Mouse (Mus musculus) heart, embryonic 14.5 days (tissue): Measurements from ENCODE around the gene Pan2. TPM values are rescaled to one million over a fixed set of nuclear protein-coding genes. Genes with fewer than 3 reads are reported as not detected.
"Not testable (repeated sequence)": the region's sequence is repeated elsewhere in the genome, so short reads cannot be mapped to it uniquely, and the experiment has no call there.

ENCODE experiments used
- ATAC-seq: fragments of 200-750 bp; cut with Nextera tagmentation; 2 replicates; pipeline ENCODE4 v1.8.0; 2017; ENCODE audit warnings: low read depth, moderate TSS enrichment; ENCODE audit not compliant: insufficient number of reproducible peaks, insufficient read depth, low FRiP score
- H3K27ac ChIP-seq, 2 experiments: fragments of 200-500 bp in 1 of 2; fragments of 300-500 bp in 1 of 2; sonication (generic) in 1 of 2; replicated peaks in 1 of 2; 2 replicates each; pipeline ENCODE4 v1.5.1; 2012 to 2014; ENCODE audit warnings: low read depth in 2 of 2, low read length in 2 of 2, control low read depth in 1 of 2, mild to moderate bottlenecking in 1 of 2, mixed read lengths in 1 of 2; ENCODE audit not compliant: control insufficient read depth in 1 of 2, insufficient read depth in 1 of 2
- H3K27me3 ChIP-seq: fragments of 300-500 bp; sonication (generic); 2 replicates; pipeline ENCODE4 v1.6.1; 2014; ENCODE audit warnings: mild to moderate bottlenecking, low read length, control low read depth; ENCODE audit not compliant: control insufficient read depth, insufficient read depth
- H3K36me3 ChIP-seq: fragments of 300-500 bp; sonication (generic); 2 replicates; pipeline ENCODE4 v1.6.1; 2014; ENCODE audit warnings: mild to moderate bottlenecking, control low read depth, low read length, mixed read lengths; ENCODE audit not compliant: control insufficient read depth, insufficient read depth
- H3K4me1 ChIP-seq, 2 experiments: fragments of 200-500 bp in 1 of 2; fragments of 300-500 bp in 1 of 2; sonication (generic) in 1 of 2; 2 replicates each; pipeline ENCODE4 v1.6.1; 2012 to 2014; ENCODE audit warnings: low read length in 2 of 2, control low read depth in 1 of 2, mixed read lengths in 1 of 2; ENCODE audit not compliant: control insufficient read depth in 2 of 2, insufficient read depth in 2 of 2
- H3K4me2 ChIP-seq: fragments of 300-500 bp; sonication (generic); 2 replicates; pipeline ENCODE4 v1.6.1; 2014; ENCODE audit warnings: mild to moderate bottlenecking, low read length
- H3K4me3 ChIP-seq, 2 experiments: fragments of 200-500 bp in 1 of 2; fragments of 300-500 bp in 1 of 2; sonication (generic) in 1 of 2; 2 replicates each; pipeline ENCODE4 v1.5.1; 2012 to 2014; ENCODE audit warnings: low read length in 2 of 2, mild to moderate bottlenecking in 2 of 2, control low read depth in 1 of 2, low read depth in 1 of 2, moderate library complexity in 1 of 2; ENCODE audit not compliant: control insufficient read depth in 1 of 2, insufficient read depth in 1 of 2
- H3K9ac ChIP-seq: fragments of 300-500 bp; sonication (generic); 2 replicates; pipeline ENCODE4 v1.6.1; 2014; ENCODE audit warnings: mild to moderate bottlenecking, low read length
- H3K9me3 ChIP-seq: fragments of 300-500 bp; sonication (generic); 2 replicates; pipeline ENCODE4 v1.6.1; 2016; ENCODE audit warnings: low read length, control low read depth; ENCODE audit not compliant: control insufficient read depth
- WGBS: fragments of 180-500 bp; shearing (Covaris S2); extraction: QIAGEN DNeasy Blood & Tissue Kit; methylation state at CpG from one replicate; pipeline ENCODE4 v1.1.7; 2014; 5-methylcytosine and 5-hydroxymethylcytosine counted together
- polyA plus RNA-seq: library from polyadenylated mRNA; unstranded; fragments of >200 nt; fragmentation: Nextera tagmentation; extraction: Ambion mirVana; gene quantifications from 2 replicates; pipeline ENCODE4 v1.2.1, GENCODE M21; 2014

Pan2 gene
- polyA plus RNA-seq, 1 experiment from 2014 or later: 28.8 TPM

GRCm38 (mm10) chr10:128290594-128290993 is 12.5 kb upstream of the Pan2 start:
- not testable (repeated sequence) for H3K9ac ChIP-seq, H3K4me3 ChIP-seq, H3K27ac ChIP-seq, H3K27me3 ChIP-seq, H3K4me1 ChIP-seq, H3K4me2 ChIP-seq, ATAC-seq, H3K9me3 ChIP-seq
- peaks cover 54% of the 10 kb centered on the region for H3K36me3 ChIP-seq
- WGBS: 62% methylated on average over 1 of the region's 1 CpGs

GRCm38 (mm10) chr10:128296370-128297090 is 6.6 kb upstream of the Pan2 start:
- H3K9me3 ChIP-seq: no peaks in the 10 kb centered on the region
- H3K36me3 ChIP-seq: peaks cover 15% of the 10 kb centered on the region
- H3K4me3 ChIP-seq: no peak overlapping the region
- peak overlapping the region; percentile 48 for H3K4me2 ChIP-seq
- H3K27me3 ChIP-seq: no peaks in the 10 kb centered on the region
- no peak overlapping the region for H3K27ac ChIP-seq
- peaks cover 20 to 22% of the 10 kb centered on the region in 2 experiments for H3K4me1 ChIP-seq
- no peak for ATAC-seq
- H3K9ac ChIP-seq: no peak overlapping the region; the same call in 1 of the 2 replicates
- 74% methylated on average over 13 of the region's 13 CpGs for WGBS

GRCm38 (mm10) chr10:128297221-128297620 is 5.9 kb upstream of the Pan2 start:
- H3K9ac ChIP-seq: peak overlapping the region; percentile 14
- H3K36me3 ChIP-seq: peaks cover 8% of the 10 kb centered on the region
- 0 out of 4 replicates have a peak overlapping the region, but pooled peaks of 1 of the 2 experiments have one; percentile 7 for H3K4me3 ChIP-seq
- H3K4me2 ChIP-seq: peak overlapping the region; percentile 48
- H3K27me3 ChIP-seq: no peaks in the 10 kb centered on the region
- H3K4me1 ChIP-seq: peaks cover 20 to 23% of the 10 kb centered on the region in 2 experiments
- no peak for ATAC-seq
- peak overlapping the region; percentile 81 to 86 for H3K27ac ChIP-seq
- 47% methylated on average over 4 of the region's 4 CpGs for WGBS
- no peaks in the 10 kb centered on the region for H3K9me3 ChIP-seq

- no peaks in the 10 kb centered on the region for H3K9me3 ChIP-seq
- H3K9ac ChIP-seq: peak overlapping the region; percentile 14
- peak overlapping the region; percentile 48 for H3K4me2 ChIP-seq
- 0 out of 4 replicates have a peak overlapping the region, but pooled peaks of 1 of the 2 experiments have one; percentile 7 for H3K4me3 ChIP-seq
- H3K27me3 ChIP-seq: no peaks in the 10 kb centered on the region
- 38% methylated on average over 11 of the region's 11 CpGs for WGBS
- peak overlapping the region; percentile 81 to 86 for H3K27ac ChIP-seq
- peaks cover 23 to 27% of the 10 kb centered on the region in 2 experiments for H3K4me1 ChIP-seq
- ATAC-seq: peak; percentile 84
- H3K36me3 ChIP-seq: peaks cover 4% of the 10 kb centered on the region; the same call in 1 of the 2 replicates
These were observed 5.5 kb upstream of the Pan2 start for GRCm38 (mm10) chr10:128297622-128298021.

- no peaks in the 10 kb centered on the region for H3K9me3 ChIP-seq
- H3K4me2 ChIP-seq: no peak overlapping the region
- H3K27me3 ChIP-seq: no peaks in the 10 kb centered on the region
- H3K27ac ChIP-seq: peak overlapping the region; percentile 81 to 86
- no peak overlapping the region for H3K4me3 ChIP-seq
- no peak for ATAC-seq
- H3K4me1 ChIP-seq: peaks cover 23 to 28% of the 10 kb centered on the region in 2 experiments
- H3K9ac ChIP-seq: peak overlapping the region; percentile 14
- H3K36me3 ChIP-seq: no peaks in the 10 kb centered on the region
- WGBS: 58% methylated on average over 6 of the region's 6 CpGs
These were observed 4.9 kb upstream of the Pan2 start for GRCm38 (mm10) chr10:128298243-128298642.

- Histone ChIP-seq H3K9me3 (no peaks in the 10 kb centered on the region), H3K4me3 (0 out of 4 replicates have a peak within 1 kb of the TSS, but pooled peaks of 1 of the 2 experiments have one; percentile 7), H3K9ac (peak within 1 kb of the TSS; percentile 14), H3K27me3 (no peaks in the 10 kb centered on the region), H3K27ac (peak within 1 kb of the TSS; percentile 81 to 86), H3K4me1 (peaks cover 25 to 30% of the 10 kb centered on the region in 2 experiments), H3K4me2 (peak within 1 kb of the TSS; percentile 48), H3K36me3 (no peaks in the 10 kb centered on the region)
- 64% methylated on average over 11 of the region's 11 CpGs for WGBS
- ATAC-seq: no peak
These were observed 4.4 kb upstream of the Pan2 start, which contains the start of gene Il23a for GRCm38 (mm10) chr10:128298702-128299171. Gene Il23a (minus strand): TSS chr10:128298752.

- 30% methylated on average over 3 of the region's 3 CpGs for WGBS
- peaks cover 22 to 26% of the 10 kb centered on the region in 2 experiments for H3K4me1 ChIP-seq
- ATAC-seq: no peak
These were observed 778 bp upstream of the Pan2 start for GRCm38 (mm10) chr10:128302357-128302756.

More at GRCm38 (mm10) chr10:128302357-128302756, 778 bp upstream of the Pan2 start:
- H3K36me3 ChIP-seq: peaks cover 15% of the 10 kb centered on the region; the same call in 1 of the 2 replicates
- H3K4me2 ChIP-seq: peak overlapping the region; percentile 66
- no peaks in the 10 kb centered on the region for H3K27me3 ChIP-seq
- H3K4me3 ChIP-seq: peak overlapping the region; percentile 52 to 74; a peak in 3 of 4 replicates
- peak overlapping the region; percentile 94 to 98; a peak in 3 of 4 replicates for H3K27ac ChIP-seq
- no peaks in the 10 kb centered on the region for H3K9me3 ChIP-seq
- peak overlapping the region; percentile 84 for H3K9ac ChIP-seq
